Mouse (Mus musculus): ENCODE measurements around the gene Col2a1.

GRCm38 (mm10) chr15:97972580-97972979, 31.9 kb downstream of the Col2a1 start:
- TF ChIP-seq CTCF (IDR thresholded peaks at IDR 0.05; ENCODE audit: low read depth): no peak
- no peak for TF ChIP-seq EP300 (optimal IDR thresholded peaks at IDR 0.05)

Data from stomach, postnatal 0 days (tissue).